Mouse (Mus musculus): Measurements from ENCODE around the gene Maml3. TPM values are rescaled to one million over a fixed set of nuclear protein-coding genes. Genes with fewer than 3 reads are reported as not detected.

Gene Maml3
- polyA plus RNA-seq, 1 experiment from 2014 or later: 0.69 TPM

GRCm38 (mm10) chr3:51901151-51901550, 203.7 kb downstream of the Maml3 start:
- Histone ChIP-seq H3K9ac (no peak overlapping the region), H3K4me2 (no peak overlapping the region), H3K36me3 (no peaks in the 10 kb centered on the region), H3K9me3 (replicated peaks) (no peaks in the 10 kb centered on the region), H3K27ac (no peak overlapping the region), H3K4me1 (replicated peaks) (peaks cover 7% of the 10 kb centered on the region), H3K4me3 (replicated peaks) (no peak overlapping the region), H3K27me3 (no peaks in the 10 kb centered on the region)
- 7% methylated on average over 2 of the region's 2 CpGs for WGBS (ENCODE audit: insufficient replicate concordance)
- DNase-seq (no peak), ATAC-seq (ENCODE audit: low read depth) (no peak)

GRCm38 (mm10) chr3:51894514-51894913, 210.4 kb downstream of the Maml3 start:
- Histone ChIP-seq H3K9me3 (replicated peaks) (no peaks in the 10 kb centered on the region), H3K9ac (no peak overlapping the region), H3K4me2 (no peak overlapping the region), H3K4me1 (replicated peaks) (peaks cover 3% of the 10 kb centered on the region), H3K27ac (no peak overlapping the region), H3K27me3 (no peaks in the 10 kb centered on the region), H3K4me3 (replicated peaks) (no peak overlapping the region), H3K36me3 (no peaks in the 10 kb centered on the region)
- 57% methylated on average over 8 of the region's 8 CpGs for WGBS (ENCODE audit: insufficient replicate concordance)
- DNase-seq (no peak), ATAC-seq (ENCODE audit: low read depth) (no peak)

DNA sequence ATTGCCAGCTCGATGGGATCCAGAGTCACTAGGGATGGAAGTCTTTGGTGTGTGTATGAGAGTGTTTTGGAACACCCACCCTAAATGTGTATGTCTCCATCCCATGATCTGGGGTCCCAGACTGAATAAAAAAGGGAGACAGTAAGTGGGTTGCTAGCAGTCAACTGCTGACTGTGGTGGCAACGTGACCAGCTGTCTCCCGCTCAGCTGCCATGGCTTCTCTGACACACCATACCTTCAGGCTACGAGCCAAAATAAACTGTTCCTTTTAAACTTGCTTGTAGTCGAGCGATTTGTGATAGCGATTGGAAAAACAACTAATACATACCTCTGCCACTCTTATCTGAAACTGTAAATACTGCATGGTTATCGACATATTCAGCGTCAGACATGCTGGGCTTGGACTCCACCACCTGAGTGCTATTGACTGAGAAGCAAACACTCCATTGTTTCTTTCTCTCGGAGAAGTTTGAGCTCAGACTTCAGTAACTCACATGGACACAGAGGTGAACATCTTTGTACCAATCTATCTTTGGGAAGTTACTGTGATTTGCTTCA, 213.2 kb downstream of the Maml3 start:
- no peak overlapping the region for H3K4me2 ChIP-seq
- ATAC-seq (ENCODE audit: low read depth): no peak
- 62% methylated on average over 10 of the region's 10 CpGs for WGBS (ENCODE audit: insufficient replicate concordance)
- H3K9me3 ChIP-seq (replicated peaks): no peaks in the 10 kb centered on the region
- H3K4me1 ChIP-seq (replicated peaks): peaks cover 20% of the 10 kb centered on the region
- DNase-seq: no peak
- H3K36me3 ChIP-seq: no peaks in the 10 kb centered on the region
- 0 out of 2 replicates have a peak, but pooled peaks cover 2% of the 10 kb centered on the region for H3K27me3 ChIP-seq
- no peak overlapping the region for H3K4me3 ChIP-seq (replicated peaks)
- no peak overlapping the region for H3K9ac ChIP-seq
- H3K27ac ChIP-seq: no peak overlapping the region

- no peak for DNase-seq
- H3K27ac ChIP-seq: no peak overlapping the region
- ATAC-seq (ENCODE audit: low read depth): no peak
- 0 out of 2 replicates have a peak, but pooled peaks cover 2% of the 10 kb centered on the region for H3K27me3 ChIP-seq
- H3K4me3 ChIP-seq (replicated peaks): no peak overlapping the region
- H3K4me1 ChIP-seq (replicated peaks): peaks cover 20% of the 10 kb centered on the region
- H3K9me3 ChIP-seq (replicated peaks): no peaks in the 10 kb centered on the region
- no peaks in the 10 kb centered on the region for H3K36me3 ChIP-seq
- H3K4me2 ChIP-seq: no peak overlapping the region
- H3K9ac ChIP-seq: no peak overlapping the region
- 42% methylated on average over 4 of the region's 4 CpGs for WGBS (ENCODE audit: insufficient replicate concordance)
Measured at GRCm38 (mm10) chr3:51890181-51890580, 214.7 kb downstream of the Maml3 start.

- Histone ChIP-seq H3K9ac (no peak overlapping the region), H3K4me1 (replicated peaks) (peaks cover 20% of the 10 kb centered on the region), H3K9me3 (replicated peaks) (no peaks in the 10 kb centered on the region), H3K4me3 (replicated peaks) (no peak overlapping the region), H3K27ac (no peak overlapping the region), H3K36me3 (no peaks in the 10 kb centered on the region), H3K4me2 (no peak overlapping the region), H3K27me3 (0 out of 2 replicates have a peak, but pooled peaks cover 2% of the 10 kb centered on the region)
- ATAC-seq (ENCODE audit: low read depth) (no peak), DNase-seq (no peak)
- WGBS (ENCODE audit: insufficient replicate concordance): 73% methylated on average over 5 of the region's 5 CpGs
Measured at GRCm38 (mm10) chr3:51889776-51890175, 215.1 kb downstream of the Maml3 start.

GRCm38 (mm10) chr3:51888662-51889433, 216.0 kb downstream of the Maml3 start:
- ATAC-seq (ENCODE audit: low read depth) (peak; percentile 63), DNase-seq (no peak)
- Histone ChIP-seq H3K27ac (no peak overlapping the region), H3K9ac (peak overlapping the region; percentile 27; the same call in 1 of the 2 replicates), H3K4me1 (replicated peaks) (peaks cover 27% of the 10 kb centered on the region), H3K4me3 (replicated peaks) (no peak overlapping the region; the same call in 1 of the 2 replicates), H3K36me3 (no peaks in the 10 kb centered on the region), H3K4me2 (peak overlapping the region; percentile 47), H3K27me3 (0 out of 2 replicates have a peak, but pooled peaks cover 2% of the 10 kb centered on the region), H3K9me3 (replicated peaks) (no peaks in the 10 kb centered on the region)
- 30% methylated on average over 20 of the region's 20 CpGs for WGBS (ENCODE audit: insufficient replicate concordance)

DNA sequence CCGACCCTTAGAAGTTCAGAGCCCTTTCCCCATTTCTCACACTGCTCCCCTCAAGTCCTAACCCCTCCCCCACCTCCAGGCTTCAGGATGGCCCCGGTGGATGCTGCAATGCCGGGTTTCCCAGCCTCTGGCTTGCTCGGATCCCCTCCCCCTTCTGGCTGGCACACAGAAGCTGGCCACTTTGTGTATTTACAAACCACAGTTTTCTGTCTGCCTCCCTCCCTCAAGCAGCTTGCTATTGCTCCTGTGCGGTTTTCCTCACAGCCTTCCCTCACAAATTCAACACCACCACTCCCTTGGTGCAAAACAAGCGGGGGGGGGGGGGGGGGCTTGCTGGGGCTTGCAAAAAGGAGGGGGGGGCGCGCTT, 216.6 kb downstream of the Maml3 start:
- Histone ChIP-seq H3K36me3 (no peaks in the 10 kb centered on the region), H3K9me3 (replicated peaks) (no peaks in the 10 kb centered on the region), H3K4me1 (replicated peaks) (peaks cover 31% of the 10 kb centered on the region), H3K27ac (no peak overlapping the region), H3K9ac (no peak overlapping the region; the same call in 1 of the 2 replicates), H3K4me2 (peak overlapping the region; percentile 47), H3K27me3 (0 out of 2 replicates have a peak, but pooled peaks cover 2% of the 10 kb centered on the region), H3K4me3 (replicated peaks) (no peak overlapping the region)
- no peak for DNase-seq
- WGBS (ENCODE audit: insufficient replicate concordance): 10% methylated on average over 8 of the region's 8 CpGs
- ATAC-seq (ENCODE audit: low read depth): no peak

- Histone ChIP-seq H3K36me3 (no peaks in the 10 kb centered on the region), H3K4me3 (replicated peaks) (no peak overlapping the region), H3K4me2 (no peak overlapping the region), H3K27ac (no peak overlapping the region), H3K9ac (no peak overlapping the region), H3K27me3 (0 out of 2 replicates have a peak, but pooled peaks cover 2% of the 10 kb centered on the region), H3K4me1 (replicated peaks) (peaks cover 51% of the 10 kb centered on the region), H3K9me3 (replicated peaks) (no peaks in the 10 kb centered on the region)
- DNase-seq (no peak), ATAC-seq (ENCODE audit: low read depth) (no peak)
- WGBS (ENCODE audit: insufficient replicate concordance): 59% methylated on average over 5 of the region's 5 CpGs
Measured at GRCm38 (mm10) chr3:51885920-51886319, 219.0 kb downstream of the Maml3 start.

DNA sequence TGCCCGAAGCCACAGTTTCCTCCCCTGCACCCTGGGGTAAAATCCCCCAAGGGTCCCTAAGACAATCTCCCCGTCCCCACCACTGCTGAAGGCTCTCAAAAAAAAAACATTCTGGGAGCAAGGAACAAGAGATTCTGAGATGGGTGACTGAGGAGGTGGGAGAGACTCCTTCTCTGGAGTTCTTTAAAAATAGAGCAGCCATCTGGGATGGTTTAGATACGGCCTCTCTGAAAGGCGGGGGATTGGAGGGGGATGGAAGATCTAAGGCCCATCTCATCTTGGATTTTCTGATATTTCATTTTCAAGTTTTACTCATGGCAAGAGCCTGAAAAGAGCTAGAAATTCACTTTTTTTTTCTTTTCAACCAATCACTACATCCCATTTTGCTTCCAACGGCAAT, 219.4 kb downstream of the Maml3 start:
- WGBS (ENCODE audit: insufficient replicate concordance): 77% methylated on average over 5 of the region's 5 CpGs
- DNase-seq: no peak
- Histone ChIP-seq H3K9ac (no peak overlapping the region), H3K4me1 (replicated peaks) (peaks cover 55% of the 10 kb centered on the region), H3K36me3 (no peaks in the 10 kb centered on the region), H3K9me3 (replicated peaks) (no peaks in the 10 kb centered on the region), H3K4me3 (replicated peaks) (no peak overlapping the region), H3K27ac (no peak overlapping the region), H3K27me3 (0 out of 2 replicates have a peak, but pooled peaks cover 2% of the 10 kb centered on the region), H3K4me2 (no peak overlapping the region)
- ATAC-seq (ENCODE audit: low read depth): no peak

DNA sequence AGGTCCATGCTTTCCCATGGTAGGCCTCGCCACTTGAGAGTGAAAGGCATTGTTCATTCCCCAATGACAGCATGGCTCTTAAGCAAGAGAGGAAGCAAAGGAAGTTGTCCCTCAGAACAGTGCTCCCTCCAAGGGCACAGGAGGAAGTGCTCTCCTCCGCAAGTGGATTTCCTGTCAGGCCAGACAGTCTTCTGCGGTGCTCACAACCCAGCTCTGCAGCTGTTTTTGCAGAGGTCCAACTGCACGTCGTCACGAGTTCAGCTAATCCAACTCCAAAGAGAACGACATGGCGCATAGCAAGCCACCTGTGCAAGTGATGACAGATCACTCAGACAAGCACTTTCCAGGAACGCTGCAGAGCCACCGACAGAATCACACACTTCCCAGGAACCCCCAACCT, 222.9 kb downstream of the Maml3 start:
- Histone ChIP-seq H3K27ac (no peak overlapping the region), H3K4me2 (no peak overlapping the region)
- no peak for DNase-seq

GRCm38 (mm10) chr3:51881393-51881792, 223.5 kb downstream of the Maml3 start:
- Histone ChIP-seq H3K4me2 (peak overlapping the region; percentile 12; the same call in 1 of the 2 replicates), H3K9me3 (replicated peaks) (no peaks in the 10 kb centered on the region), H3K27ac (no peak overlapping the region), H3K36me3 (no peaks in the 10 kb centered on the region), H3K27me3 (no peaks in the 10 kb centered on the region), H3K4me3 (replicated peaks) (no peak overlapping the region), H3K9ac (no peak overlapping the region), H3K4me1 (replicated peaks) (peaks cover 66% of the 10 kb centered on the region)
- ATAC-seq (ENCODE audit: low read depth) (peak; percentile 63), DNase-seq (no peak)
- WGBS (ENCODE audit: insufficient replicate concordance): 21% methylated on average over 2 of the region's 2 CpGs

More for the DNA sequence above, 222.9 kb downstream of the Maml3 start:
- 22% methylated on average over 10 of the region's 10 CpGs for WGBS (ENCODE audit: insufficient replicate concordance)
- Histone ChIP-seq H3K36me3 (no peaks in the 10 kb centered on the region), H3K27me3 (no peaks in the 10 kb centered on the region), H3K9ac (no peak overlapping the region; the same call in 1 of the 2 replicates), H3K4me1 (replicated peaks) (peaks cover 66% of the 10 kb centered on the region), H3K9me3 (replicated peaks) (no peaks in the 10 kb centered on the region), H3K4me3 (replicated peaks) (no peak overlapping the region)
- ATAC-seq (ENCODE audit: low read depth): no peak
